Mouse (Mus musculus): ENCODE results near the gene Abo. TPM values are rescaled to one million over a fixed set of nuclear protein-coding genes. Genes with fewer than 3 reads are reported as not detected.
A peak's percentile ranks its signal among the peaks of the same experiment; 100 is the strongest.
"Not testable (repeated sequence)": the region's sequence is repeated elsewhere in the genome, so short reads cannot be mapped to it uniquely, and the experiment has no call there.

Gene Abo
- not detected for total RNA-seq (2021)

- intact Hi-C loops (cut with DNase I), result no loop called here
- DNase-seq, result no peak
Observed at GRCm38 (mm10) chr2:26864879-26865278, at the start of gene Abo. Gene Abo, minus strand, starts transcription at chr2:26864979.

DNA sequence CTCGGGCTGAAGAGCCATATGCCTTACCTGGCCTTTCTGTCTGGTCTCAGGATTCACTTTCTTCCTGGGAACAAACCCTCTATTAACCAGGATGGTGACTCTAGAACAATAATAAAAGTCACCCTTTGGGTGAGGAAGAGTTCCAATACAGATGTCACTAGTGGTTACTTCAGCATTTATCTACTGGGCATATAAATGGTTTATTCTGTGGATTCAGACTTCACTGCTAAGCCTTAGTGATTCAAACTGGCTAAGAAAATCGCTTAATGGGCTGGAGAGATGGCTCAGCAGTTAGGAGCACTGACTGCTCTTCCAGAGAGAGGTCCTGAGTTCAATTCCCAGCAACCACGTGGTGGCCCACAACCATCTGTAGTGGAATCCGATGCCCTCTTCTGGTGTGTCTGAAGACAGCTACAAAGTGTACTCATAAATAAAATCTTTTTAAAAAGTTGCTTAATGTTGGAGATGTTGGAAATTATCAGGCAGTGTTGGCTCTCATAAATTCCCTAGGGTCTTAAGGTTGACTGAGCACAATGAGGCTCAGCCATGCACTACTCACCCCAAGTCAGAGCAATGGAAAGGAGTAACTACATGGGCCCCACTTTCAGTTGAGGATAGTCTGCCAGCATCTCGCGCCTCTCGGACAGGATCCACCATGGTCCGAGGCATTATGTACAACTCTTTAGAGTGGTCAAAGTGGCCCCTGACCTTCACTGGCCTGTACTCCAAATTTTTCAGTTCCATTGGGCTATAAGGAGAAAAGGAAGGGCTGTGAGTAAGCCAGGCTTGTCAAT, 49.6 kb upstream of the Abo start:
- intact Hi-C loops (cut with DNase I), result no loop called here
- DNase-seq, result no peak

- intact Hi-C loops (cut with DNase I), result no loop called here
- no peak for DNase-seq
Observed at GRCm38 (mm10) chr2:26913416-26914147, 48.8 kb upstream of the Abo start.

GRCm38 (mm10) chr2:26912253-26912770, 47.5 kb upstream of the Abo start:
- DNase-seq, result no peak
- intact Hi-C loops (cut with DNase I), result no loop called here

GRCm38 (mm10) chr2:26910994-26911765, 46.4 kb upstream of the Abo start:
- DNase-seq, result peak in 1 of 2 experiments; percentile 83
- intact Hi-C loops (cut with DNase I), result loop anchor here (2.0 kb wide), 1 partner anchor 22 kb away; the partner anchor contains the start of gene Surf4

DNA sequence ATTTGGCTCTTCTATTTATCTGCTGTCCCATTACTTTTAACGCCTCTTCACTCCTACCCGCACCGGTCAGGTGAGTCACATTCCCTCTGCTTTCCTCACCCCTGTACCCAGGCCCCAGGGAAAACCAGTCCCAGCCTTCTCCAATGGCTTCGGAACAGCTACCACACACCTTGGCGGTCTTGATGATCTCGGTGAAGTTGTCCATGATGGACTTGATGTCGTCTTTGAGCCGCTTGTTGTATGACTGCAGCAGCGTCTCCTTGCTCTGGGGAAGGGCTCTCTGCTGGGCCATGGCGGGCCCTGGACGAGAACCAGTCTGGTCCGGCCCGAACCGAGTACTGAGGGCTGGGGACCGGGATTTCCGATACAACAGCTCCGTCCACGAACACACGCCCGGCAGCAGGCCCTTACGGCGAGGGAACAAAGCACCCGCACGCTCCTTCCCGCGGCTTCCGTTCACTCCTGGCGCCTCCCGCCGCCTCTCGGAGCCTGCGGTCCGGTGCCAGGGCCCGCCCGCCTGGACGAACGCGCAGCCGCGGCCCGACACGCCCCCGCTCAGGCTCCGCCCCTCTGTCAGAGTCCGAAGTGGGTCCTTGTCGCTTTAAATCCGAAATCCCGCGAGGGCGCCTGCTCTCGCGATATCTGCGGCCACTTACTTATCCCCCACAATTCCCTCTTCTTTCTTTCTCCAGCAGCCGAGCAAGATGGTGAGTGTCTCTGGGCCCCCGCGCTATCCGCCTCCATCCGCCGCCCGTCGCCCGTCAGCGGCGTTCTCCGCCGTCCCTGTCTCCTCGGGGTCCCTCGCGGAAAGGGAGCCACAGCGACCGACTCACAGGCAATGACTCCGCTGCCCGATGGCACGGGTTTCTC, 45.6 kb upstream of the Abo start, which contains the start of the genes Med22 and Rpl7a:
Med22 (minus strand) TSS at position 554 of the 870 bp plus-strand sequence.
Rpl7a (plus strand) TSS at position 641 of the 870 bp plus-strand sequence.
- DNase-seq, result peak; percentile 100
- intact Hi-C loops (cut with DNase I), result loop anchor here (2.0 kb wide), 1 partner anchor 22 kb away; the partner anchor contains the start of gene Surf4

- intact Hi-C loops (cut with DNase I), result loop anchor here (5.0 to 10.0 kb wide), 2 partner anchors 265 to 328 kb away; no protein-coding TSS in a partner anchor
- DNase-seq, result no peak
Observed at GRCm38 (mm10) chr2:26909387-26909784, 44.6 kb upstream of the Abo start.

DNA sequence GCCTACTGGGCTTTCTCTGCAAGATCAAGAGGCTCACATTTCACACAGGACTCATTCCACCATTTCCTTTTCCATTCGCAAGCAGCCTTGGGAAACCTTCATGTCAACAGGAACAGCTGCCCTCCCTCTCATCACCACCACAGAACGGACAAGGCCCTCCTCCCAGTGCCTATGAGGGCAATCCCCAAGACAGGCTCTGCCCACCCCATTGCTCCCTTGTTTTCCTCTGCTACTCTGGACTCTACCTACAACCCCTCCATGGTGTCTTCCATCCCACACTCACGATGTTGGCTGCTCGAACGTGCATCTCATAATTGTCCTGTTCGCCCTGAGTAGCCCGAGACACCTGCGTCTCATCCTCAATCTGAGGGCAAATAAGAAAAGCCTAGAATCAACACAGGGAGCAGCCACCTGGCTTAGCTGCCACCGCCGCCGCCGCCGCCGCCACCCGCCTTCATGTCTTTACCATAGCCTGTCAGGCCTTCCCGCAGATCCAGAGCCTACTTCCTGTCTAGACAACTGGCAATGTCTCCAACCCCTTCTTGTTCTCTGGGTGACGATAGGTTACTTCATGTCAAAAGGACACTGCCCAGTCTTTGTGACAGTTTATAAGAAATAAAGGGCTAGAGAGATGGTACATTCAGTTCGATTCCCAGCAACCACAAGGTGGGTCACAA, 44.1 kb upstream of the Abo start:
- DNase-seq, result no peak
- intact Hi-C loops (cut with DNase I), result loop anchor here (5.0 to 10.0 kb wide), 2 partner anchors 264 to 328 kb away; no protein-coding TSS in a partner anchor

- intact Hi-C loops (cut with DNase I), result loop anchor here (5.0 to 10.0 kb wide), 2 partner anchors 262 to 330 kb away; no protein-coding TSS in a partner anchor
- peak; percentile 48 to 72 for DNase-seq
Observed at GRCm38 (mm10) chr2:26907109-26907508, 42.3 kb upstream of the Abo start.

- intact Hi-C loops (cut with DNase I), result loop anchor here (5.0 to 10.0 kb wide), 2 partner anchors 262 to 331 kb away; no protein-coding TSS in a partner anchor
- DNase-seq, result no peak
Observed at GRCm38 (mm10) chr2:26906431-26906830, 41.7 kb upstream of the Abo start.

- intact Hi-C loops (cut with DNase I), result loop anchor here (5.0 to 10.0 kb wide), 2 partner anchors 261 to 331 kb away; no protein-coding TSS in a partner anchor
- DNase-seq, result no peak
Observed at GRCm38 (mm10) chr2:26905936-26906335, 41.2 kb upstream of the Abo start.

- no peak for DNase-seq
- intact Hi-C loops (cut with DNase I), result loop anchor here (10.0 kb wide), 1 partner anchor 259 kb away; no protein-coding TSS in a partner anchor
Observed at GRCm38 (mm10) chr2:26903311-26903710, 38.5 kb upstream of the Abo start.

GRCm38 (mm10) chr2:26902467-26903220, 37.9 kb upstream of the Abo start, which contains the start of gene Surf6:
Gene Surf6, minus strand, starts transcription at chr2:26902879.
- intact Hi-C loops (cut with DNase I), result loop anchor here (10.0 kb wide), 1 partner anchor 258 kb away; no protein-coding TSS in a partner anchor
- DNase-seq, result peak; percentile 96

DNA sequence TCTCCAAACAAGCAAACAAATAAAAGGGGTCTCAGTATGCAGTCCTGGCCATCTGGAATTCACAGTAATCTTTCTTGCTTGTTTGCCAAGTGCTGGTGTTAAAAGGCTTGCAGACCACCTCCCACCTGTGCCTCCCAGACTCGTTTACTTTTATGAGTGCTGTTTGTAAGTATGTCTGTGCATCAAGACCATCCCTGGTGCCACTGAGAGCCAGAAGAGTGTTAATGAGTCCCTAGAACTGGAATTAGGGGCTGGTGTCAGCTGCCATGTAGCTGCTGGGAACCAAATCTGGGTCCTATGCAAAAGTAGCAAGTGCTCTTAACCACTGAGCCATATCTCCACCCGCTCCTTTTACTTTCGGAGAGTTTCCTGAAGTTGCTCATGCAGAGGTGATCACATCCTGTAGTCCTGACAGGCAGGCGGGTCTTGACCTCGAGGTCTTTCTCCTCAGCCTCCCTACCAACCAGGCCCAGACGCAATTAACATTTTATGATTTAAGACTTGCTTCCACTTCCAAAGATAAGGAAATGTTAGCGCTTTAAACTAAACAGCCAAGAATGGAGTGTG, 37.1 kb upstream of the Abo start:
- intact Hi-C loops (cut with DNase I), result loop anchor here (10.0 kb wide), 1 partner anchor 257 kb away; no protein-coding TSS in a partner anchor
- DNase-seq, result no peak

DNA sequence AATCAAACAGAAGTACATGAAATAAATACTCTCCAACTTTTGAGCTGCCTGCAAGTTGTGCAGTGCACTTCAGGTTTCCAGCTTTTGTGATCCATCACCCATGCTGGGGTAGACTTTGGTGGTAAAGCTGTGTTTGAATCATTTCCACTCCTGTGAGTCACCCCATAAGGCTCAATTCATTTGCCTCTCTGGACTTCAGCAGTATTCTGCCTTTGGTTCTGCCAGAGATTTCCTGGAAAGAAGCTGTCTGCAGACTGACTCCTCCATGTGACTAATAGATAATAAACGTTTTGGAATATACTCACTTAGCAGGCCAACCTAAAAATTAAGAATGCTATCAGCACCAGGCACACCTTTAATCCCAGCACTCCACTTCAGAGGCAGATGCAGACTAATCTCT, 36.0 kb upstream of the Abo start:
- DNase-seq, result no peak
- intact Hi-C loops (cut with DNase I), result loop anchor here (10.0 kb wide), 1 partner anchor 256 kb away; no protein-coding TSS in a partner anchor

DNA sequence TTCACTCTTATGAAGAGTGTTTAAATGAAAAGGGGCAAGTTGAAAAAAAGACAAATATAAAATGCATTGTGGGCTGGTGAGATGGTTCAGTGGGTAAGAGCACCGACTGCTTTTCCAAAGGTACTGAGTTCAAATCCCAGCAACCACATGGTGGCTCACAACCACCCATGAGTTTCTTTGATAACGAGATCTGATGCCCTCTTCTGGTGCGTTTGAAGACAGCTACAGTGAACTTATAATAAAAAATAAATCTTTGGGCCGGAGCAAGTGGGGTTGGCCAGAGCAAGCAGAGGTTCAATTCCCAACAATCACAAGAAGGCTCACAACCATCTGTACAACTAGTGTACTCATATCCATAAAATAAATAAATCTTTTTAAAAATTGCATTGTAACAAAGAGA, 31.1 kb upstream of the Abo start:
- no peak for DNase-seq
- intact Hi-C loops (cut with DNase I), result no loop called here

DNA sequence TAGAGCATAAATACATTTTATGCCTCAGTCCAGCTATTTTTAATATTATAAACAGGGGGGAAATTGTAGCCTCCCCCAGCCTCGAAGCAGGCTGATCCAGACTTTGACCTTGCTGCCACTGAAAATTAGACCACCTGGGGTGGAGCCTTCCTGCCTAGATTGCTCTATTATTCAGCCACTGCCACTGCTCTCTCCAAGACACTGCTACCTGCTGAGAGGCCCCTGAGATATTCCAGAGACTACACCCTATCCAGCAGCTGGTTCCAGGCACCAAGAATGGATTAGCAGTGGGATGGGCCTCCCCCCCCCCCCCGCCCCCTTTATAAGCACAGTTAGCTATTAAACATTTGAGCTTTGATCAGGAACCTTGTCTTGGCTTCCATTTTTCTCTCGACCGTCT, 21.4 kb upstream of the Abo start:
- DNase-seq; intact Hi-C loops (cut with DNase I): not testable (repeated sequence)

Data from heart, postnatal 10 days (tissue).